Mouse (Mus musculus): ENCODE data around the gene Dimt1.
"Not testable (repeated sequence)": the region's sequence is repeated elsewhere in the genome, so short reads cannot be mapped to it uniquely, and the experiment has no call there.

Gene Dimt1
- long read RNA-seq, experiment 1, transcript Dimt1-201 (12 exons, 2,051 nt), result major isoform, 5 of 8 reads
- long read RNA-seq, experiment 1, partial matches to known transcripts, result 0 of 8 reads
- long read RNA-seq, experiment 1, other reads (novel, unspliced or antisense), result 3 of 8 reads
- long read RNA-seq, experiment 2, transcript Dimt1-201 (12 exons, 2,051 nt), result major isoform, 9 of 17 reads
- long read RNA-seq, experiment 2, partial matches to known transcripts, result 0 of 17 reads
- long read RNA-seq, experiment 2, other reads (novel, unspliced or antisense), result 6 of 17 reads

DNA sequence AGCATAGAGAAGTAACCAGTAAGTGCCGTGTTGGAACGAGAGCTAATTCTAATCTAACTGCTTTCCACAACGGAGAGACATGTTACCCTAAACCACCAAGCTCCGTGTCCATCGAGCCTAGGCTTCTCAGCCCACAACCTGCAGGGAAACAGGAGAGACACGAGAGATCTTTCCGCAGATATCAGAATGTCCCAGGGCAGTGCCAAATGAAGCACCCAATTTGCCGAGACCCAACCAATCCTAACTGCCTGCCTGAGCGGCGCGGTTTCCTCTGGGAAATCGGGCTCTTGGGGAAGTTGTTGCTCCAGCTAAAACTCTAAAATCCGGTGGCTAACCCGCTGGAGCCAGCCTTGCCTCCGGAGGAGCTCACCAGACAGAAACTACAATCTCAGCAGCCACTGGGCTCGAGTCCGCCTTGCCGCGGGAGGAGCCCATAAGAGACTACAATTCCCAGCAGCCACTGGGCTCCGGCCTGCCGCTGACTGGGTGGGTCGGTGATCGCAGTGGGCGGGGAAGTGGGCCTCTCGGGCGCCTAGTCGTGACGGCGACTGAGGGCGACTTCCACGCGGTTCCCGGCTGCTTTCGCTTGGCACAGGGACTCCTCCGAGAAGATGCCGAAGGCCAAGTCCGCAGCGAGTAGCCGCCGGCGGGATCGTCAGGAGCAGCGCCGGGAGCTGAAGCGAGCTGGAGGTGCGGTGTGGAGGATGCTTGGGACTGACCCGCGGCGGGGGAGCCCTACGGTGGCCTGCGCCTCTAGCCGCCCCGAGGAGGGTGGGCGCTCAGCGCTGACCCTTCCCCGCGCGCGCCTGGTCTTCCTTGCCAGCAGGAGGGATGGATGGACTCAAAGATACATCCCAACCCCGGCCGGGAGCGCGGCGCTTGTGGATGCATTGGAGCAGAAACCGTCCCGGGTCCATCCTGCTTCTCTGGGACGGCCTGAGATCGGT lies at the start of gene Dimt1:
Dimt1 (plus strand) TSS at position 534 of the 947 bp plus-strand sequence.
- intact Hi-C loops (cut with DNase I), result loop anchor here (5.0 kb wide), 1 partner anchor 155 kb away; no protein-coding TSS in a partner anchor

DNA sequence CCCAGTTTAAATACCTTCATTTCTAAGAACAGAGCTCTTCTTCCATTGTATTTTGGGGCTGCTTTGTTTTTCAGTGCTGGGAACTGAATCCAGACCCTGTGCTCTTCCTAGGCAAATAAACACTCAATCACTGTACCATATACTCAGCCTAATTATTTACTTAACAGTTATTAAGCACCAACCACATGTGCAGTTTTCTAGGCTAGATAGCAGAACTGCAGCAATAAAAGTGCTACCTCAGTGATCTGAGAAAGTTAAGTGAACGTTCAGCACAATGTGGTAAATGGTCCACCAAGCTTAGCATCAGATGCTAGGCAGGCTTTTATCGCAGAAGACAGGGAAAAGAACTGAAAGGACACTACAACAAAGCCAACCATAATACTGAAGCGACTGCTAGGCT lies 42.3 kb upstream of the Dimt1 start:
- intact Hi-C loops (cut with DNase I), result no loop called here

GRCm38 (mm10) chr13:106905154-106905553 lies 41.8 kb upstream of the Dimt1 start:
- intact Hi-C loops (cut with DNase I), result not testable (repeated sequence)

GRCm38 (mm10) chr13:106907273-106907672 lies 39.7 kb upstream of the Dimt1 start:
- intact Hi-C loops (cut with DNase I), result no loop called here

- intact Hi-C loops (cut with DNase I), result loop anchor here (10.0 kb wide), 1 partner anchor 185 kb away; no protein-coding TSS in a partner anchor
Measured at GRCm38 (mm10) chr13:106910096-106910495, 36.8 kb upstream of the Dimt1 start.

GRCm38 (mm10) chr13:106913125-106913736 lies 33.7 kb upstream of the Dimt1 start:
- intact Hi-C loops (cut with DNase I), result loop anchor here (10.0 kb wide), 1 partner anchor 188 kb away; no protein-coding TSS in a partner anchor

DNA sequence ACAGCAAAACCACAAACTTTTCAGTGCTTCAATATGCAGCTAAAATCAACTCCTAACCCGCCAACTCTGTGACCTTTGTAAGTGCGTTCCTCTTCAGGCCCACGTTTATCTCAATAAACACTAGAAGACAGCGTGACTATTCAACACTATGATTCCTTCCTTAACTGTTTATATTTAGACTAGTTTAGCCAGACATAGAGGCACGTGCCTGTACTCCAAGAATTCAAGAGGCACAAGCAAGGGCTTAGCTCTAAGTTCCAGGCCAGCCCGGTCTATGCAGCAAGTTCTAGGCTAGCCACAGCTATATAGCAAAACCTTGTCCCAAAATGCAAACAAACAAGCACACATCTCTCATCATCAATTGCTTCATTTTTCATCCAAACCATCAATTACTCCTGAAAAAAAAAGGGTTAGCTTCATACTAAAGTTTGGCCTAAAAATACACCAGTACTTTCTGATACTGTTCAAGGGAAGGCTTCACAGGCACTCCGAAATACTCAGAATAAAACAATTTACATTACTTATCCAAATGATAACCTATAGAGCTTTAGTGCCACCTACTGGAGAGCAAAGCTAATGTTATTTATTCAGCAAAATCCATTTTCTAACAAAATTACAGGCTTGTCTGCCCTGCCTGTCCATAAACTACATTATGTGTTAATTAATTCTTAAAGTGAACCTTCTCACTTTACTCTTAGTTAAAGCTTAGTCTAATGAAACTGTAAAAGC lies 28.4 kb upstream of the Dimt1 start:
- intact Hi-C loops (cut with DNase I), result loop anchor here (10.0 kb wide), 1 partner anchor 194 kb away; no protein-coding TSS in a partner anchor

DNA sequence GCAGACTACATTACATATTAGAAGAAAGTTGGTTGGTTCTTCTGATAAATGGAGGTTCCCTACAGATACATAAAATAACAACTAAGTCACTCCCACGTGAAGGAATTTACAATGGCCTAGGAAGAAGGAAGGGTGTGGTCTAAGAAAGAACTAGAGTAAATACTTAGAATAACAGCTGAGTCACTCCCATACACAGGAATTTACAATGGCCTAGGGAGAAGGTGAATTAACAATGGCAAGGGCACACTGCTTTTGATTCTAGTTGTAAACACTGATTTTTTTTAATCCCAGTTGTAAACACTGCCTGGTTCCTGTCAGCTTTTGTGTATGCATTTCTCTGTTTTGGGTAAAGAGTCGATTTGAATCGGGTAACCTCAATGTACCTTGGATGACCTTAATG lies 21.0 kb upstream of the Dimt1 start:
- intact Hi-C loops (cut with DNase I), result not testable (repeated sequence)

DNA sequence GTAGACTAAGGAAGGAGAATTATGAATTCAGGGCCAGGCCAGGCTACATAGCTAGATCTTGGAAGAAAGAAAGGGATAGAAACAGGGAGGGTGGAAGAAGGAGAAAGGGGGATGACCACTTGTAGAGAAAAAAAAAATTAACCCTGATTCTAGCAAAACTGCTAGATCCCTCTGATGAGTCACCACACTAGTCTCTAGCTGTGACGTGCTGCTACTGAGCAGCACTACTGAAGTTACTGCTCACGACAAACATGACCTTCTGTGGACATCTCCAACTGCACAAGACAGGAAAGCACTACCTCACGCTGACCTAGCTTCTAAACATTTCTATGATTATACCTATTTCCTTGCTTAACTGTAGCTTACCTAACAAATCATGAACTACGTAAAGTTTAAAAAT lies 18.6 kb upstream of the Dimt1 start:
- intact Hi-C loops (cut with DNase I), result no loop called here

DNA sequence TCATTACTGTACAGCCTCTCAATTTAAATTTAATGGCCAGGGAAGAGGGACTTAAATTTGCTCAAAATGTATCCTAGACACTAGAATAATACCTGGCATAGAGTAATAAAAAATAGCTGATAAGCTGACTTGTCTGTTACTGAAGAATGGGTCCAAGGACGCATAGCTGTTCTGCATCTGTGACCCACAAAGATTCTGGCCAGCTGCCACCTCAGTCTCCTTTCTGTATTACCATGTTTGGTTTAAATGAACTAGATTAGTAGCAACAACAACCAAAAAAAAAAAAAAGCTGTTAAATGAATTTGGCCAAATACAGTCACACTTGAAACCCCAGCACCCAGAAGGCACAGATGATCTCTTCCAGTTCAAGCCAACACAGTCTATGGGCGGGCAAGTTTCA lies 17.7 kb upstream of the Dimt1 start:
- intact Hi-C loops (cut with DNase I), result no loop called here

- intact Hi-C loops (cut with DNase I), result no loop called here
Measured at GRCm38 (mm10) chr13:106935871-106936255, 11.1 kb upstream of the Dimt1 start.

- intact Hi-C loops (cut with DNase I), result no loop called here
Measured at GRCm38 (mm10) chr13:106936256-106937137, 10.4 kb upstream of the Dimt1 start, which contains the start of gene Ipo11. Gene Ipo11, minus strand, starts transcription at chr13:106936958.

DNA sequence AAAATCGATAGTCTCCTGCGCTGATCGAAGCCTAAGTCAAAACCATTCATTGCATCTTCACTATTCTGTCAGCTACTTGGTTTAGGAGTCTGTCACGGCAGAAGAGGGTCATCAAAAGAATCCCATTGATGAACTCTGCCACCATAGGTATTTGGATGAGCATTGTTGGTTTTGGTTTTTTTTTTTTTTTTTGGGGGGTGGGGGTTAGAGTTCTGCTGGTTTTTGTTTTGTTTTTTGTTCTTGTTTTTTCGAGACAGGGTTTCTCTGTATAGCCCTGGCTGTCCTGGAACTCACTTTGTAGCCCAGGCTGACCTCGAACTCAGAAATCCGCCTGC lies 9.8 kb upstream of the Dimt1 start:
- intact Hi-C loops (cut with DNase I), result no loop called here

DNA sequence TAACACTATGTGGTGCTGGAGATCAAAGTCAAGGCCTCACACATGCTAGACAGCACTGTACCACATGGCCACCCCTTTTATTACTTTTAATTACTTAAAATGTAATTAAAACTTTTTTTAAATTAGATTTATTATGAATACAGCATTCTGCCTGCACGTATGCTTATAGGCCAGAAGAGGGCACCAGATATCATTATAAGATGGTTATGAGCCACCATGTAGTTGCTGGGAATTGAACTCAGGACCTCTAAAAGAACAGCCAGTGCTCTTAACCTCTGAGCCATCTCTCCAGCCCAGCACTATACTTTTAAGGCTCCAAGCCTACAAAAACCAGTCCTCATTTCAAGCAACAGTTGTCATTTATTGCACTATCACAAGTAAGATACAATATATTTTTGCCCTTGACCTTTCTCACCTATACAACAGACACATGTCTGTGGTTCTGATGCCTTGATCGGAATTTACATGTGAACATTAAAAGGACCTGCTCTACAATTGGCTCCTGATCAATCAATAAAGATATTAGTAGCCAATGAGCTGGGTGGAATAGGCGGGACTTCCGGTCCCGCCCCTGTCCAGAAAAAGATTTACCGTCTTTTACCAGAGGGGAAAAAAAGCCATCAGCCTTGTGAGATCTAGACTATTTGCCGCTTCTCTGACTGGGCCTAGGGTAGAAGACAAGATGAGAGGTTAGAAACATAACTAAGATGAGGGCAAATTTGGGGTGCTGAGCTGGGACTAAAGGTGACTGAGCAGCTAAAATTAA lies 5.5 kb upstream of the Dimt1 start:
- intact Hi-C loops (cut with DNase I), result no loop called here

DNA sequence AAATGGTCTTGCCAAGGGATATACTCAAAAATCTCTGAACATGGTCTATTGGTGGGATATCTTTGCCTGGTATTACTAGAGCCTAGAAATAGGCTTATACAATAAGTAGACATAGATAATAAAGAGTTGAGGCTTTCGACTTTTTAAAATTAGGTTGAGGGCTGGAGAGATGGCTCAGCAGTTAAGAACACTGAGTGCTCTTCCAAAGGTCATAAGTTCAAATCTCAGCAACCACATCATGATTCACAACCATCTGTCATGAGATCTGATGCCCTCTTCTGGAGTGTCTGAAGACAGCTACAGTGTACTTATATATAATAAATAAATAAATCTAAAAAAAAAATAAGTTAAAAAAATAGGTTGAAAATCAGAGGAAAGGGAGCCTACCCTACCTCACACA lies 4.2 kb upstream of the Dimt1 start:
- intact Hi-C loops (cut with DNase I), result no loop called here

GRCm38 (mm10) chr13:106945518-106945917 lies 1.4 kb upstream of the Dimt1 start:
- intact Hi-C loops (cut with DNase I), result loop anchor here (5.0 kb wide), 1 partner anchor 157 kb away; no protein-coding TSS in a partner anchor

DNA sequence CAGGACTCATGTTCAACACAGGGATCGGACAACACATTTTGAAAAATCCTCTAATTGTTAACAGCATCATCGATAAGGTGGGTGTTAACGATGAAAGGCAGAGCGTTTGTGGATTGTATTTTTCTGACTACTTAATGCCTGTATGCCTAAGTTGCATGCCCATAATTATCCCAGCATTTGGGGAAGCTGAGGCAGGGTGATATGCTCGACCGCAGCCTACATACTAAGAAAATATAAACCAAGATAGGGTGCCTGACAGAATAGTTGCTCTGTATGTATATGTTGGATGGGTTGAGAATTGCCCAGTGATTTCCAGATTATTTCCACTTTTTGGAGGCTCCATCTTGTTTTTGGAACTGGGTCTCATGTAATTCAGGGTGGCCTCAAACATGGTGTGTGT lies 656 bp downstream of the Dimt1 start:
- intact Hi-C loops (cut with DNase I), result loop anchor here (5.0 kb wide), 1 partner anchor 155 kb away; no protein-coding TSS in a partner anchor

DNA sequence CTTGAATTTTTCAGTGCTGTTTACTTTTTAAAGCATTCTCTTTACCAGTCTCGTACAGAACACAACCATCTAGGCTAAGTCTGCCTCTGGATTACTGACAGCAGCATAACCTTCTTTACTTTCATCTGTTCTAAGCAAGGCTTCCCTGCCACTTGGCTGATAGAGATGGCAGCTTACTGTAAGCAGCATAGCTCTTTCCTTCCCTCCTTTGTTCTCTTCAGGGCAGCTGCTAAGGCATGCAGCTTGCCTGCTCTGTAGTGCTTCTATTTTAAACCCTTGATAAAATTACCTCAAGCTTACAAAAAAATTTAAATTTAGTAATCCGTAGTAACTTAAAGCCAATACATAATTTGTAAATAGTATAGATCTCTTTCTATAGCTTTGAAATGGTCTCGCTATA lies 8.0 kb downstream of the Dimt1 start:
- intact Hi-C loops (cut with DNase I), result loop anchor here (5.0 kb wide), 1 partner anchor 67 kb away; the partner anchor contains the start of gene Kif2a

GRCm38 (mm10) chr13:106957554-106957953 lies 10.6 kb downstream of the Dimt1 start:
- intact Hi-C loops (cut with DNase I), result no loop called here

Measured in adrenal gland (tissue).